Mouse (Mus musculus): ENCODE data around the gene Cx3cl1. TPM values are rescaled to one million over a fixed set of nuclear protein-coding genes. Genes with fewer than 3 reads are reported as not detected.

The Cx3cl1 gene
- total RNA-seq (2014; fragmentation: Nextera tagmentation), result not detected in 2 replicates
- total RNA-seq (2017), result 0.06 and 0.38 TPM in 2 replicates
- polyA plus RNA-seq (2012), result not detected in 2 replicates

DNA sequence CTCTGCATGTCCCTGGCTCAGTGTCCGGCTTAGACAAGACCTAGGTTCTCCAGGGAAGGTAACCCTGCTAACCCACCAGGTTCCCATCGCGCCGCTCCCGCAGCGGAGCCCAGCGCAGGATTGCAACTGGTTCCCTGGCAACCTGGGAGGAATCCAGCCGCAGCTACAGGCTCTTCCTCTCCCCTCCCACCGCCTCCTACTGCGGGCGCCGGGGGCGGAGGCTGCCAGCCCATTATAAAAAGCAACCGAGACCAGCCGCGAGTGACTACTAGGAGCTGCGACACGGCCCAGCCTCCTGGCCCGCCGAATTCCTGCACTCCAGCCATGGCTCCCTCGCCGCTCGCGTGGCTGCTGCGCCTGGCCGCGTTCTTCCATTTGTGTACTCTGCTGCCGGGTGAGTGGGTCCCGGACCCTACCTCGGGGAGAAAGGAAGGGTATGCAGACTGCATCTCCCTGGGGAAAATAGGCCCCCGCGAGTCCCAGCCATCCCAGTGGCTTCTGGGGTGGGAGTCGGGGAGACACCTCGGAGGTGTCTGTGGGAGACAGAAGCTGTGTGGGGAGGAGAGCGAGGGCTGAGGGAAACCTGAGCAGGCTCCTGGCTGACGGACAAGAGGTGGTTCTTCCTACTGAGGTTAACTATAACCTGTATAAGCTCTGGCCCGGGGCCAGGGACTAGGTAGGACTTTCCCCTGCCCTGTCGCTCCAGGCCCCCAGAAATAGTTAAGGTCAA lies at the start of gene Cx3cl1:
Gene Cx3cl1 (plus strand): TSS at position 69 of the 730 bp plus-strand sequence.
- Histone ChIP-seq H3K9me3 (replicated peaks) (no peaks in the 10 kb centered on the region), H3K27me3 (ENCODE audit: insufficient read depth, low read length) (peaks cover 40% of the 10 kb centered on the region)

DNA sequence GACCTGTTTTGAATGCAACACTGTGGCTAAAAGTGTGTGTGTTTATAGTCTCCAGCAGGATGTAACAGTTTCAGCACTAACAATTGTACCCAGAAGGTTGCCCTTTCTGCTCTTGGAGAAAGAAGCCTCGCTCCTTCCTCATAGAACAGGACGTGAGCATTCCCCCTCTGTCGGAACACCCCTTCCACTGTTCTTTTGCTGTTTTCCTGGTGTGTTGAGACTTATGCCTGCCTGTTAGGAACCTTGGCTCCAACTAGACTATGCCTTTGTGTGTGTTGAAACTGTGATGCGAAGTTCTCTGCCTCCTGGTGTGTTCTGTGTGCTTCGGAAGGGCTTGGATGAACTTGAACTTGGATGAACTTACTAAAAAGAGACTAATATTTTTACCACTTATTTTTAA lies 45.8 kb upstream of the Cx3cl1 start:
- ATAC-seq (ENCODE audit: extremely low read depth, insufficient number of reproducible peaks, low FRiP score, poor library complexity, severe bottlenecking) (no peak), DNase-seq (ENCODE audit: low spot score) (no peak)
- no peaks in the 10 kb centered on the region for H3K4me1 ChIP-seq (ENCODE audit: insufficient read depth, low read depth, low read length)
- no peak for TF ChIP-seq GATA1 (IDR thresholded peaks at IDR 0.05; ENCODE audit: borderline replicate concordance, low read length)
- no peak for TF ChIP-seq POLR2AphosphoS5 (IDR thresholded peaks at IDR 0.05; ENCODE audit: insufficient replicate concordance, low read depth, low read length)
- no peak for TF ChIP-seq TAL1 (conservative IDR thresholded peaks at IDR 0.05; ENCODE audit: low read depth, low read length)
- TF ChIP-seq GATA2 (IDR thresholded peaks at IDR 0.05; ENCODE audit: borderline replicate concordance, low read depth, low read length), result no peak
- TF ChIP-seq CTCF (IDR thresholded peaks at IDR 0.05; ENCODE audit: low read depth, low read length), result no peak
- H3K9me3 ChIP-seq (replicated peaks), result peaks cover 4% of the 10 kb centered on the region; the same call in 1 of the 2 replicates
- peaks cover 20% of the 10 kb centered on the region for H3K27me3 ChIP-seq (ENCODE audit: insufficient read depth, low read length)
- no peaks in the 10 kb centered on the region for H3K36me3 ChIP-seq (replicated peaks)
- H3K4me3 ChIP-seq (ENCODE audit: low read depth, low read length), result no peak overlapping the region

More for the DNA sequence above, at the start of gene Cx3cl1:
- ATAC-seq (ENCODE audit: extremely low read depth, insufficient number of reproducible peaks, low FRiP score, poor library complexity, severe bottlenecking) (no peak), DNase-seq (ENCODE audit: low spot score) (no peak)
- H3K4me1 ChIP-seq (ENCODE audit: insufficient read depth, low read depth, low read length), result no peaks in the 10 kb centered on the region
- no peaks in the 10 kb centered on the region for H3K36me3 ChIP-seq (replicated peaks)
- no peak within 1 kb of the TSS for H3K4me3 ChIP-seq (ENCODE audit: low read depth, low read length)
- no peak for TF ChIP-seq GATA1 (IDR thresholded peaks at IDR 0.05; ENCODE audit: borderline replicate concordance, low read length)
- no peak for TF ChIP-seq POLR2AphosphoS5 (IDR thresholded peaks at IDR 0.05; ENCODE audit: insufficient replicate concordance, low read depth, low read length)
- no peak for TF ChIP-seq TAL1 (conservative IDR thresholded peaks at IDR 0.05; ENCODE audit: low read depth, low read length)
- TF ChIP-seq CTCF (IDR thresholded peaks at IDR 0.05; ENCODE audit: low read depth, low read length), result no peak
- no peak for TF ChIP-seq GATA2 (IDR thresholded peaks at IDR 0.05; ENCODE audit: borderline replicate concordance, low read depth, low read length)

DNA sequence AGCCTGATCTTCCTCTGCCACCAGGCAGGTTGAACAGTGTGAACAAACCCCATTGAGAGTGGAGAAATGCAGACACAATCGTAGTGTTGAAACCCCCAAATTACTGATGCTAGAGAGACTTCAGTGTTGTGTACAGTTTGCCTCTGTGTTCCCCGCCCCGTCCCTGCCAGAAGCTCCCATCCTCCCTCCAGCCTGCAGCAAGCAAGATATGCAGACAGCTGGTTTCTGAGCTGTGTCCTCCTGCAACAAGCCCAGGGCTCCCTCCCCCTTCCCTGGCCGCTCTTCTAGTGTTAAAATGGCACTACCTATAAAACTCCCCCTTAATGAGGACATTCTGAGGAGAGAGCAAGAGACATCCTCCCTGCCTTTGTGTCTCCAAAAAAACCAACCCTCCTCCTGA lies 42.5 kb upstream of the Cx3cl1 start:
- H3K27me3 ChIP-seq (ENCODE audit: insufficient read depth, low read length), result peaks cover 17% of the 10 kb centered on the region
- DNase-seq (ENCODE audit: low spot score) (no peak), ATAC-seq (ENCODE audit: extremely low read depth, insufficient number of reproducible peaks, low FRiP score, poor library complexity, severe bottlenecking) (no peak)
- no peak overlapping the region for H3K4me3 ChIP-seq (ENCODE audit: low read depth, low read length)
- H3K36me3 ChIP-seq (replicated peaks), result no peaks in the 10 kb centered on the region
- peaks cover 4% of the 10 kb centered on the region; the same call in 1 of the 2 replicates for H3K9me3 ChIP-seq (replicated peaks)
- TF ChIP-seq GATA1 (IDR thresholded peaks at IDR 0.05; ENCODE audit: borderline replicate concordance, low read length) (no peak), POLR2AphosphoS5 (IDR thresholded peaks at IDR 0.05; ENCODE audit: insufficient replicate concordance, low read depth, low read length) (no peak), GATA2 (IDR thresholded peaks at IDR 0.05; ENCODE audit: borderline replicate concordance, low read depth, low read length) (no peak), TAL1 (conservative IDR thresholded peaks at IDR 0.05; ENCODE audit: low read depth, low read length) (no peak), CTCF (IDR thresholded peaks at IDR 0.05; ENCODE audit: low read depth, low read length) (no peak)
- peaks cover 16% of the 10 kb centered on the region for H3K4me1 ChIP-seq (ENCODE audit: insufficient read depth, low read depth, low read length)

DNA sequence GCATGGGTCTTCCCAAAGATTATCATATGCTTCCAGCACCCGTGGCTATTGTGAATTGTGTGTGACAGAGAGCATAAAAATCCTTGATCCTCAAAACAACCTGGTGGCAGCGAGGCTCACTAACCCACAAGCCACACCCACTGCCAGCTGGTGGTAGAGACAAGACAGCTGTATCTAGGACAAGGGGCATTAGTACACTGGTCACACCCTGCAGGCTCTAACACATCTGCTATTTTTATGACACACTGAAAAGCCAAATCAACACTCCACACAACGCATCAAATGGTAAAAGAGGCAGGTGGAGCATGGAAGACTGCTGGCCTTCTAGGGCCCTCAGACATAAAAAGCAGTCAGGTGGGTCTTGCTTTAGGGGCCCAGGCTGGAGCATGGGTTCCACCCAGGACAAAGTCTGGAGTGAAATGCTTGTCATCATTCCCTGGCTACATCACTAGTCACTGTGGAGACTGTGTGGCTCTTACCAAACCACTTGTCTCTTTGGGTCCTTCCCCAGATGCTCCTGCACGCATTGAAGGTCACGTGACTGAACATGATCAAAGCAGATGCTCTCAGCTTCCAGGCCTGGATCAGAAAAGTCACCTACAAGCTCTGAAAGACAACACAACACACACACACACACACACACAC lies 37.9 kb upstream of the Cx3cl1 start:
- H3K27me3 ChIP-seq (ENCODE audit: insufficient read depth, low read length), result peaks cover 10% of the 10 kb centered on the region
- DNase-seq (ENCODE audit: low spot score) (peak; percentile 12), ATAC-seq (ENCODE audit: extremely low read depth, insufficient number of reproducible peaks, low FRiP score, poor library complexity, severe bottlenecking) (peak; percentile 81)
- H3K4me3 ChIP-seq (ENCODE audit: low read depth, low read length), result no peak overlapping the region
- TF ChIP-seq CTCF (IDR thresholded peaks at IDR 0.05; ENCODE audit: low read depth, low read length), result no peak
- no peak for TF ChIP-seq GATA1 (IDR thresholded peaks at IDR 0.05; ENCODE audit: borderline replicate concordance, low read length)
- no peak for TF ChIP-seq GATA2 (IDR thresholded peaks at IDR 0.05; ENCODE audit: borderline replicate concordance, low read depth, low read length)
- no peak for TF ChIP-seq POLR2AphosphoS5 (IDR thresholded peaks at IDR 0.05; ENCODE audit: insufficient replicate concordance, low read depth, low read length)
- peak; percentile 29; the same call in 1 of the 2 replicates for TF ChIP-seq TAL1 (conservative IDR thresholded peaks at IDR 0.05; ENCODE audit: low read depth, low read length)
- no peaks in the 10 kb centered on the region for H3K9me3 ChIP-seq (replicated peaks)
- H3K36me3 ChIP-seq (replicated peaks), result no peaks in the 10 kb centered on the region
- peaks cover 31% of the 10 kb centered on the region for H3K4me1 ChIP-seq (ENCODE audit: insufficient read depth, low read depth, low read length)

DNA sequence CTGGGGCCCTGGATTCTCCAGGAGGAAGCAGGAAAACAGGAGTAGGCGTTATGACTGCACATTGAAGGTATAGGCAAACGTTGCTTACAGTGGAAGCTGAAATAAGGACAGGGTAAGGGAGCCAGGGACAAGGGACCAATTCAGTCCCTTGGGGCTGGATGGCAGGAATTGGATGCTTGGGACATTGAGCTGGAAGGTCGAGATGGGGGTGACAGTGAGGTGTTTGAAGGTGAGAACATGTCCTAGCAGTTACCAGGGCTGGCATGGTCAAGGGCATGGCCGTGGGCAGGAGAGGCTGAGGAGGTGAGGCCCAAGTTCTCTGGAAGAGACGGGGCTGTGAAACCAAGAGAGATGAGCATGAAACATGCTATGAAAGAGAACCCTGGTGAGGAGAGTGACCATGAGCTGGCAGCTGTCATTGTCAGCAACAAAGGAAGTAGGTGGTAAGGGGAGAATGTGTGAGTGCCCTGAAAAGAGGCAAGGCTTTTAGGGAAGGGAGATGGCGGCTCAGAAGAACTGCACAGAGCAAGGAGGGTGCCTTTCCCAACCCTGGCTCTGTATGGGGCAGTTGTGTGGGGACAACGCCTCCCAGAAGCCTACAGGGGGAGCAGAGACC lies 37.0 kb upstream of the Cx3cl1 start:
- ATAC-seq (ENCODE audit: extremely low read depth, insufficient number of reproducible peaks, low FRiP score, poor library complexity, severe bottlenecking), result no peak
- Histone ChIP-seq H3K27me3 (ENCODE audit: insufficient read depth, low read length) (peaks cover 4% of the 10 kb centered on the region; the same call in 1 of the 2 replicates), H3K4me1 (ENCODE audit: insufficient read depth, low read depth, low read length) (peaks cover 31% of the 10 kb centered on the region), H3K36me3 (replicated peaks) (no peaks in the 10 kb centered on the region), H3K4me3 (ENCODE audit: low read depth, low read length) (no peak overlapping the region), H3K9me3 (replicated peaks) (no peaks in the 10 kb centered on the region)
- TF ChIP-seq CTCF (IDR thresholded peaks at IDR 0.05; ENCODE audit: low read depth, low read length), result no peak
- TF ChIP-seq GATA2 (IDR thresholded peaks at IDR 0.05; ENCODE audit: borderline replicate concordance, low read depth, low read length), result no peak
- no peak for TF ChIP-seq TAL1 (conservative IDR thresholded peaks at IDR 0.05; ENCODE audit: low read depth, low read length)
- TF ChIP-seq GATA1 (IDR thresholded peaks at IDR 0.05; ENCODE audit: borderline replicate concordance, low read length), result no peak
- no peak for TF ChIP-seq POLR2AphosphoS5 (IDR thresholded peaks at IDR 0.05; ENCODE audit: insufficient replicate concordance, low read depth, low read length)
- no peak for DNase-seq (ENCODE audit: low spot score)
